Mouse (Mus musculus) myocyte (in vitro differentiated cells): ENCODE data around the gene Rplp1.

ENCODE experiments used
- POLR2A ChIP-seq: IDR thresholded peaks from one replicate; pipeline ENCODE4 v1.6.1; 2011; ENCODE audit warnings: low read depth, mild to moderate bottlenecking, control low read depth, moderate library complexity; ENCODE audit not compliant: insufficient read length
- POLR2AphosphoS2 ChIP-seq: IDR thresholded peaks from one replicate; pipeline ENCODE4 v1.6.1; 2011; ENCODE audit warnings: low read depth, control low read depth; ENCODE audit not compliant: insufficient read length

DNA sequence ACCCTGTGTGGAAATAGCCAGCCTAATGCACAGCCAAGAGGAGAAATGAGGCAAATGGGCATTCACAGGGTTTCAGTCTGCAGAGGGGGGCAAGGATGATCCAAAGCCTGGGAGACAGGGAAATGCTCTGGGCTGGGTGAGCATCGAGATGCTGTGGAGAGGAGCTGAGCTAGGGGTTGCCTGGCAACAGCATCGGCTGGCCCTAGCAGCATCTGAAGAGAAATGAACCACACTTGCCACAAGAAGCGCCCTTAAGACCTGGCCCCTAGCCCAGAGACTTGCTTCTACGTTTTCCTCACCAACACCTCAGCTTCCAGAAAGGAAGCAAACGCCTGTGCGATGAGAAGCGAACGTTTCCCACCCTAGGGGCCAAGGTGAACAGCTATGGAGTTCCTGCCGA is 11.9 kb downstream of the Rplp1 start:
- TF ChIP-seq POLR2AphosphoS2 = no peak
- TF ChIP-seq POLR2A = no peak
